ENCODE assay signal across 11 mouse cellular contexts in the genomic region with DNA sequence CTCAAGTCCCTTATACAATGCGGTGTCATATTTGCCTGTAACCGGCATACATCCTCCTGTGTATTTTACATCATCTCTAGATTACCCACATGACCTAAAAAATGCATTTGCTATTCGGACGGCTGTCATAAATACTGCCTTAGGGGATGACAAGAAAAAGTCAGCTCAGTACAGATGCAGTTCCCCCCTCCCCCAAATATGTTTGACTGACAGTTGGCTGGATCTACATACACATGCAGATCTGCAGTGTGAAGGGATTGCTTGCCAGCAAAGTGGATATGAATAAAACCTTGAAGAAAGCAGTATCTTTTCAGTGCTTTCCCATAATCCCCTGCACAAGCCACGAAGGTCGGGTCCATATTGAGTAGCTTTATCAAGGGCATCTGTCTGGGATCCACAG.
"Had no signal": no experiment of that assay in that cellular context is flagged by ENCODE, and none has a peak within 500 bp of the region (broad histone marks: within the 10 kb centered on the region; RNA-seq: fewer than 3 reads in every experiment).

No protein-coding gene starts in this region.

- H3K4me3 ChIP-seq: limb, embryonic 10.5 days; liver, embryonic 15.5 days had no signal

- H3K9me3 ChIP-seq: limb, embryonic 10.5 days; liver, embryonic 15.5 days had no signal

- ATAC-seq: lung, postnatal 0 days; midbrain, embryonic 16.5 days had no signal

- H3K4me1 ChIP-seq: limb, embryonic 10.5 days; liver, embryonic 15.5 days had no signal

- H3K9ac ChIP-seq: liver, embryonic 15.5 days had no signal

- H3K27me3 ChIP-seq: liver, embryonic 15.5 days had no signal

- H3K36me3 ChIP-seq: limb, embryonic 10.5 days; liver, embryonic 15.5 days had no signal

- H3K27ac ChIP-seq: limb, embryonic 10.5 days; liver, embryonic 15.5 days; stomach, postnatal 0 days had no signal

- H3K4me2 ChIP-seq: liver, embryonic 11.5 days; liver, embryonic 15.5 days had no signal

- DNase-seq: kidney, adult 8-10 months; kidney, postnatal 36 days; lung, adult 2 months; lung, postnatal 36 days; thymus, postnatal 4 days had no signal
